In genomic region chr9:7765236-7765635, GRCm38 (mm10) we compare ENCODE assay signal across 8 mouse cellular contexts. TPM values are rescaled to one million over a fixed set of nuclear protein-coding genes. Genes with fewer than 3 reads are reported as not detected.
DNase-seq lines count a peak whose midpoint lies in the region; ATAC-seq lines count a peak whose summit lies in the region.

No protein-coding gene starts in this region.

- ATAC-seq in kidney, embryonic 14.5 days (ENCODE audit: low FRiP score, low TSS enrichment), result no peak
- no peak for ATAC-seq in hindbrain, embryonic 16.5 days
- ATAC-seq in midbrain, embryonic 15.5 days (replicated peaks), result no peak

- H3K4me1 ChIP-seq in kidney, embryonic 14.5 days (ENCODE audit: control insufficient read depth, insufficient read depth, low read length), result peaks cover 9% of the 10 kb centered on the region; the same call in 1 of the 2 replicates
- peaks cover 33% of the 10 kb centered on the region for H3K4me1 ChIP-seq in embryonic facial prominence, embryonic 10.5 days
- peaks cover 6% of the 10 kb centered on the region for H3K4me1 ChIP-seq in hindbrain, embryonic 16.5 days (ENCODE audit: control insufficient read depth, insufficient read depth, low read depth, low read length)
- H3K4me1 ChIP-seq in midbrain, embryonic 15.5 days, result peaks cover 18% of the 10 kb centered on the region

- no peaks in the 10 kb centered on the region for H3K9me3 ChIP-seq in kidney, embryonic 14.5 days (ENCODE audit: control insufficient read depth, low read length)
- H3K9me3 ChIP-seq in embryonic facial prominence, embryonic 10.5 days, result no peaks in the 10 kb centered on the region
- H3K9me3 ChIP-seq in hindbrain, embryonic 16.5 days (ENCODE audit: control insufficient read depth, low read length), result no peaks in the 10 kb centered on the region
- no peaks in the 10 kb centered on the region for H3K9me3 ChIP-seq in midbrain, embryonic 15.5 days

- no peak overlapping the region; the same call in 1 of the 2 replicates for H3K9ac ChIP-seq in kidney, embryonic 14.5 days (ENCODE audit: low read depth, low read length)
- H3K9ac ChIP-seq in hindbrain, embryonic 16.5 days (ENCODE audit: low read depth, low read length), result no peak overlapping the region
- H3K9ac ChIP-seq in midbrain, embryonic 15.5 days, result no peak overlapping the region

- peak overlapping the region; percentile 71 for H3K4me3 ChIP-seq in kidney, embryonic 14.5 days (ENCODE audit: low read length)
- peak overlapping the region; percentile 81 for H3K4me3 ChIP-seq in embryonic facial prominence, embryonic 10.5 days
- no peak overlapping the region for H3K4me3 ChIP-seq in hindbrain, embryonic 16.5 days (ENCODE audit: low read length)
- no peak overlapping the region for H3K4me3 ChIP-seq in midbrain, embryonic 15.5 days

- WGBS in kidney, embryonic 14.5 days, result 63% methylated on average over 3 of the region's 3 CpGs
- 80% methylated on average over 3 of the region's 3 CpGs for WGBS in embryonic facial prominence, embryonic 10.5 days
- WGBS in hindbrain, embryonic 16.5 days, result 54% methylated on average over 3 of the region's 3 CpGs
- 65% methylated on average over 3 of the region's 3 CpGs for WGBS in midbrain, embryonic 15.5 days

- H3K27ac ChIP-seq in kidney, embryonic 14.5 days (ENCODE audit: low read depth, low read length), result no peak overlapping the region
- H3K27ac ChIP-seq in embryonic facial prominence, embryonic 10.5 days (replicated peaks), result no peak overlapping the region
- H3K27ac ChIP-seq in hindbrain, embryonic 16.5 days (ENCODE audit: low read depth, low read length), result no peak overlapping the region
- no peak overlapping the region for H3K27ac ChIP-seq in midbrain, embryonic 15.5 days

- peaks cover 12% of the 10 kb centered on the region; the same call in 1 of the 2 replicates for H3K36me3 ChIP-seq in kidney, embryonic 14.5 days (ENCODE audit: control insufficient read depth, insufficient read depth, low read length)
- H3K36me3 ChIP-seq in embryonic facial prominence, embryonic 10.5 days (replicated peaks), result peaks cover 24% of the 10 kb centered on the region
- H3K36me3 ChIP-seq in hindbrain, embryonic 16.5 days (ENCODE audit: control insufficient read depth, insufficient read depth, low read length), result no peaks in the 10 kb centered on the region
- H3K36me3 ChIP-seq in midbrain, embryonic 15.5 days (replicated peaks), result no peaks in the 10 kb centered on the region

- no peak for DNase-seq in kidney, postnatal 4 days
- DNase-seq in embryonic facial prominence, embryonic 10.5 days (ENCODE audit: low spot score), result no peak
- DNase-seq in layer of hippocampus, postnatal 25 days (ENCODE audit: extremely low spot score in 1 of 2, low spot score in 1 of 2), result no peak
- DNase-seq in MN1 (ENCODE audit: low spot score), result no peak
- no peak for DNase-seq in B cell, adult 2 months

- peak overlapping the region; percentile 71 for H3K4me2 ChIP-seq in kidney, embryonic 14.5 days (replicated peaks; ENCODE audit: low read depth, low read length)
- H3K4me2 ChIP-seq in hindbrain, embryonic 16.5 days (ENCODE audit: low read length), result peak overlapping the region; percentile 88
- peak overlapping the region; percentile 92; the same call in 1 of the 2 replicates for H3K4me2 ChIP-seq in midbrain, embryonic 15.5 days

- no peaks in the 10 kb centered on the region for H3K27me3 ChIP-seq in kidney, embryonic 14.5 days (ENCODE audit: control insufficient read depth, insufficient read depth, low read length)
- H3K27me3 ChIP-seq in embryonic facial prominence, embryonic 10.5 days (replicated peaks; ENCODE audit: low read depth, poor library complexity, severe bottlenecking), result peaks cover 27% of the 10 kb centered on the region
- peaks cover 4% of the 10 kb centered on the region for H3K27me3 ChIP-seq in hindbrain, embryonic 16.5 days (replicated peaks; ENCODE audit: control insufficient read depth, insufficient read depth, low read length)
- H3K27me3 ChIP-seq in midbrain, embryonic 15.5 days (replicated peaks), result peaks cover 18% of the 10 kb centered on the region

RNA-seq across cellular contexts. Expression of gene Tmem123, which starts 1.4 kb away (rescaled TPM):
- 65.8 and 114 TPM in 2 replicates for polyA plus RNA-seq in kidney, embryonic 14.5 days (2014; fragmentation: Nextera tagmentation; extraction: Ambion mirVana)
- polyA plus RNA-seq in embryonic facial prominence, embryonic 10.5 days (2016; fragmentation: Nextera tagmentation; extraction: Ambion mirVana), result 100 and 110 TPM in 2 replicates
- 20.4 and 23.0 TPM in 2 replicates for polyA plus RNA-seq in hindbrain, embryonic 16.5 days (2015; fragmentation: Nextera tagmentation; extraction: Ambion mirVana)
- 18.0 and 20.1 TPM in 2 replicates for polyA plus RNA-seq in midbrain, embryonic 15.5 days (2015; fragmentation: Nextera tagmentation; extraction: Ambion mirVana)
- total RNA-seq in layer of hippocampus, postnatal 25 days (2021), result 10 to 100 TPM; 13.6 to 14.8 TPM

Comparison
In these comparisons a context has a peak if more than half of its experiments do, and no peak if none do; other contexts are left out.
1. H3K4me3 ChIP-seq: peak in kidney, embryonic 14.5 days (single experiment) and embryonic facial prominence, embryonic 10.5 days (single experiment); none in hindbrain, embryonic 16.5 days (single experiment) and midbrain, embryonic 15.5 days (single experiment).
2. Peak in every context shown above with its lines, with median percentiles within 50 percentile points of each other: H3K4me2 ChIP-seq.